Comparison of ENCODE assay signal across 22 mouse cellular contexts in the genomic region with DNA sequence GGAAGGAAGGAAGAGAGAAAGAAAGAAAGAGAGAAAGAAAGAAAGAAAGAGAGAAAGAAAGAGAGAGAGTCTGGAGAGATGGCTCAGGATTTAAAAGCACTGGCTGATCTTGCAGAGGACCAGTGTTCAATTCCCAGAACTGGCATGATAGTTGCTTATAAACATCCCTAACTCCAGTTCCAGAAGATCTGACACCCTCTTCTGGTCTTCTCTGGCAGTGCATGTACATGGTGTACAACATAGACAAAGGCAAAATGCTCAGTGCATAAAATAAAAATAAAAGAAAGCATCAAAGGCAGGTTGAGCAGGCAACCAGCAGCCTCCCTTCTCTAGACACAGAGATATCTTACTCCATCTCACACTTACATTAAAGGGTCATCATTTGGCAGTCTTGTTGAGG. TPM values are rescaled to one million over a fixed set of nuclear protein-coding genes. Genes with fewer than 3 reads are reported as not detected.
DNase-seq lines count a peak whose midpoint lies in the region; ATAC-seq and TF ChIP-seq lines count a peak whose summit lies in the region.
"Had no signal": no experiment of that assay in that cellular context is flagged by ENCODE, and none has a peak within 500 bp of the region (broad histone marks: within the 10 kb centered on the region; RNA-seq: fewer than 3 reads in every experiment).

No protein-coding gene starts in this region.

- H3K36me3 ChIP-seq in E14TG2a.4 (ENCODE audit: insufficient read depth, low read length): no peaks in the 10 kb centered on the region
- H3K36me3 ChIP-seq: embryonic facial prominence, embryonic 10.5 days; forebrain, embryonic 10.5 days; hindbrain, embryonic 12.5 days; midbrain, embryonic 12.5 days; neural tube, embryonic 12.5 days had no signal

- DNase-seq in layer of hippocampus, adult 2 months (ENCODE audit: low spot score in 2 of 2): no peak
- DNase-seq in layer of hippocampus, adult 9-10 months (ENCODE audit: low spot score): no peak
- DNase-seq in 416B (ENCODE audit: low read depth) (peak; percentile 17), ZHBTc4 (ENCODE audit: low read depth, low spot score) (peak; percentile 64)
- no peak for DNase-seq in left cerebral cortex, adult 9 months (ENCODE audit: low spot score in 2 of 2)
- DNase-seq in embryo, embryonic 10 days (ENCODE audit: low spot score): no peak
- DNase-seq: adrenal gland, postnatal 25 days; cerebellum, adult 8-10 months; gastrocnemius, postnatal 36 days; kidney, adult 2 months; kidney, postnatal 10 days; layer of hippocampus, postnatal 36 days; lung, postnatal 14 days; thymus, adult 18-20 months had no signal

- ATAC-seq in erythroid progenitor cell, adult 5-6 weeks (replicated peaks; ENCODE audit: low FRiP score, poor library complexity, severe bottlenecking): no peak

- TF ChIP-seq CTCF in layer of hippocampus, adult 2 months (conservative IDR thresholded peaks at IDR 0.05): peak; percentile 18
- TF ChIP-seq CTCF in E14TG2a.4 (conservative IDR thresholded peaks at IDR 0.05; ENCODE audit: low read length): peak; percentile 61

- no peaks in the 10 kb centered on the region for H3K9me3 ChIP-seq in E14TG2a.4 (ENCODE audit: low read length)
- H3K9me3 ChIP-seq: embryonic facial prominence, embryonic 10.5 days; forebrain, embryonic 10.5 days; hindbrain, embryonic 12.5 days; midbrain, embryonic 12.5 days; neural tube, embryonic 12.5 days had no signal

- no peak overlapping the region for H3K4me3 ChIP-seq in layer of hippocampus, adult 2 months
- no peak overlapping the region for H3K4me3 ChIP-seq in E14TG2a.4 (replicated peaks; ENCODE audit: low read length)
- H3K4me3 ChIP-seq: embryonic facial prominence, embryonic 10.5 days; forebrain, embryonic 10.5 days; hindbrain, embryonic 12.5 days; midbrain, embryonic 12.5 days; neural tube, embryonic 12.5 days had no signal

- peaks cover 8% of the 10 kb centered on the region for H3K4me1 ChIP-seq in E14TG2a.4 (replicated peaks; ENCODE audit: low read depth, low read length)
- H3K4me1 ChIP-seq: hindbrain, embryonic 12.5 days; midbrain, embryonic 12.5 days; neural tube, embryonic 12.5 days had no signal

- H3K27me3 ChIP-seq in E14TG2a.4 (ENCODE audit: insufficient read depth, low read length): no peaks in the 10 kb centered on the region; the same call in 1 of the 2 replicates
- H3K27me3 ChIP-seq: hindbrain, embryonic 12.5 days; midbrain, embryonic 12.5 days; neural tube, embryonic 12.5 days had no signal

- H3K27ac ChIP-seq in layer of hippocampus, adult 2 months: no peak overlapping the region
- H3K27ac ChIP-seq: embryonic facial prominence, embryonic 10.5 days; forebrain, embryonic 10.5 days; hindbrain, embryonic 12.5 days; midbrain, embryonic 12.5 days; neural tube, embryonic 12.5 days had no signal

RNA-seq across cellular contexts. Expression of gene Pogz, which starts 21.8 kb away (rescaled TPM):
- 10 to 100 TPM; 61.3 to 64.6 TPM for total RNA-seq in layer of hippocampus, adult 2 months (2021)
- total RNA-seq in erythroid progenitor cell, adult 5-6 weeks (2015; ENCODE audit: low replicate concordance): 24.1 and 54.5 TPM in 2 replicates
- total RNA-seq in erythroid progenitor cell, adult 5-6 weeks (2017; ENCODE audit: low replicate concordance): 9.2 and 11.6 TPM in 2 replicates

RNA-seq across cellular contexts. Expression of gene Cgn, which starts 29.3 kb away (rescaled TPM):
- total RNA-seq in layer of hippocampus, adult 2 months (2021): 1 to 10 TPM; 3.7 TPM
- not detected in 2 replicates for total RNA-seq in erythroid progenitor cell, adult 5-6 weeks (2015; ENCODE audit: low replicate concordance)
- not detected in 2 replicates for total RNA-seq in erythroid progenitor cell, adult 5-6 weeks (2017; ENCODE audit: low replicate concordance)
- total RNA-seq: megakaryocyte, adult 5-6 weeks had no signal

Comparison
In these comparisons a context has a peak if more than half of its experiments do, and no peak if none do; other contexts are left out.
1. DNase-seq: peak in 416B (single experiment) and ZHBTc4 (single experiment); none in layer of hippocampus, adult 2 months (0 of 2), layer of hippocampus, adult 9-10 months (single experiment), left cerebral cortex, adult 9 months (0 of 2) and embryo, embryonic 10 days (single experiment).
2. RNA of gene Cgn, which starts 29.3 kb away (total RNA-seq): 3.7 TPM in layer of hippocampus, adult 2 months; not detected in erythroid progenitor cell, adult 5-6 weeks; every median in the first group is over 4 times any median in the second.